Mouse (Mus musculus) adrenal gland, adult 18-20 months (tissue): ENCODE measurements around the gene Nlk. TPM values are rescaled to one million over a fixed set of nuclear protein-coding genes. Genes with fewer than 3 reads are reported as not detected.
"Not testable (repeated sequence)": the region's sequence is repeated elsewhere in the genome, so short reads cannot be mapped to it uniquely, and the experiment has no call there.

Source experiments
- DNase-seq, 2 experiments: peaks; one replicate each; pipeline ENCODE4 v3.0.0; 2021 to 2022; ENCODE audit warnings: low spot score in 2 of 2
- total RNA-seq, 2 experiments: library from RNA; stranded (reverse); gene quantifications; 1 replicate in 1 of 2; 2 replicates in 1 of 2; pipeline ENCODE4 v1.2.3; 2021

The Nlk gene
- total RNA-seq, 2 experiments from 2014 or later = 39.0 to 84.5 TPM

- DNase-seq = no peak
Observed at GRCm38 (mm10) chr11:78549491-78549987, 147.6 kb downstream of the Nlk start.

DNA sequence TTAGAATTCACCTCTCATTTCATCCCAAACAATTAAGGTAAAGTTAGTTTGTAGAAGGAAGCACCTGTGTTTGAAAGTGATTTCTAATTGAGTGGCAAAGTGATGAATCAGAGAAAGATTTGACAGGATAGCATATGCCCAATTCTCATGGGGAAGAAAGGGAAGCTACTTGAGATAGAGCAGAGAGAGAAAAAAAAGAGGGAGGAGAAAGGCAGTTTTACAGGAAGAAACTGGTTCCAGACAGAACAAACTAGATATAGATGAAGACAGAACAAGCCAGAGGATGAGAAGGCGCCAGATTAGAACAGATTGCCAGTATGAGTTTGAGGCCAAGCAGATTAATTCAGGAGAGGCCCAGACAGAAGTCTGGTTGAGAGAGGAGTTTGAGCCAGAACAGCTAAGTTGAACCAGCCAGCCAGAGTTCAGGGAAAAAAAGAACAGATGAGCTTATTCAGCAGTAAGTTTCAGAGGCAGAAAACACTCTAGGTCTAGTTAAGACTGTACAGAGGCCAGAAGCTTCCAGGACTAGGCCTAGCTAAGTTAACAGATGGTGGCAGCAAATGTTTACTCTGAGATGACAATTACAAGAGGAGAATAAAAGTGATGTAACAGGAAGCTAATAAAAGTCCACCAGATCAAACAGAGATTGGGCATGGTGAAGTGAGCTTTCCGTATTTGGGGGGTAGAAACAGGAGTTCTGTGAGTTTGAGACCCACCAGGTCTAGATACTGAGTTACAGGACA, 149.3 kb downstream of the Nlk start:
- DNase-seq = no peak

DNA sequence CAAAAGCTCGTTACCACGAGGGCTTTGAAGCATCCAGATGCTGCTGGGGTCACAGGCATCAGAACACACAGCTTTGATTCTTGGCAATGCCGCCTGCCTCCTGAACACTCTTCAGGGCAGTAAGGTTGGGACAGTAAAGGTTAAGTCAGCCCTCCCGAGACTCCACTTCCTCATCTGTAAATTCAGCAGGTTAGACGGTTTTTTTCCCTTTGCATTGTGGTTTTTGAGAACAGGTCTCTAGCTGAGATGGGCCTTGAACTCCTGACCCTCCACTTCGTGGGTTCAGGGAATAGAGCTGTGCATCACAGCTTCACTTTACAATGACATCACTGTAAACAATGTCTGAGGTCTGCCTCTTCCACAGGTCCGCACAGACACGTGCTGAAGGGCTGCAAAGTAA, 152.0 kb downstream of the Nlk start:
- no peak for DNase-seq

DNA sequence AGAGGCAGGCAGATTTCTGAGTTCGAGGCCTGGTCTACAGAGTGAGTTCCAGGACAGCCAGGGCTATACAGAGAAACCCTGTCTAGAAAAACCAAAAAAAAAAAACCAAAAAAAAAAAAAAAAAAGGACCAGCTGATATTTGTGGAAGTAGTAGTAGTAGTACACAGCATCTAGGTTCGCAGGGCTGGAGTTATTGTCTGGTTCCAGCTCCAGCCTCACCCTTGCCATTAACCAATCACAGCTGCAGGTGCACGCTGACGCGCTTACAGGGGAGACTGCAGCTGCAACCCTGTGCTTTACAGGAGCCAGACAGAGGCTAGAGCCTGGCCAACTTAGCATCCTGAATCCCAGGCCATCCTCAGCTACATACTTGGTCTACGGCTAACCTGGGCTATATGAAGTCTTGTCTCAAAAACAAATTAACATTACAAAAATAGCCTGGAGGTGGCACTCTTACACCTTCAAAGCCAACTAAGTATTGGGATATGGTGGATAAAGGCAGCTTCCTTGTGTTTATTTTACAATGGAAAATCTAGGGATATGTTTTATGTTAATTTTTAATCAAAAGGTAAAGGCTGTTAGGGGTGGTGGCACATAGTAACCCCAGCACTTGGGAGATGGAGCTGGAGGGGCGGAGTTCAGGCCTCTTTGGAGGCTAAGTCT, 152.6 kb downstream of the Nlk start:
- no peak for DNase-seq

GRCm38 (mm10) chr11:78540358-78540757, 156.8 kb downstream of the Nlk start:
- DNase-seq = no peak

DNA sequence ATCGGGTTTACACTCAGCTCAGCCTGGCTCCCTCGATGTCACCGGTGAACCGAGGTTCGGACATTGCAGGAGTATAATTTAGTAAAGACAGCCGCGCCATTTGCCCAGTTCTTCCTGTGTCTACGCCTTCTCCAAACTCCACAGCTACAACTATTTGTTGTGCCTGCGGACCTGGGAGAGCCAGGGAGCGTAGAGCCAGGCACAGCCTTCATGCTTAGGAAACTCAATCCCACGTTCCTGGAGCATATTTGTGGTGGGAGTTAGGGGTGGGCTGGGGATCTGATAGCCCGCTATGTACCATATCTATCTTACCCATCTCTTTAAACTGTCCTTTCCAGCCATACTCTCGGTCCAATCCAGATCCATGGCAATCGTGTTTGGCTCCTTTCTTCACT, 160.5 kb downstream of the Nlk start:
- DNase-seq = no peak

GRCm38 (mm10) chr11:78536080-78536689, 161.0 kb downstream of the Nlk start, which contains the start of the genes Tnfaip1 and Ift20:
Gene Tnfaip1, minus strand, starts transcription at chr11:78536332.
Gene Ift20, plus strand, starts transcription at chr11:78536361.
- peak; percentile 91 for DNase-seq

DNA sequence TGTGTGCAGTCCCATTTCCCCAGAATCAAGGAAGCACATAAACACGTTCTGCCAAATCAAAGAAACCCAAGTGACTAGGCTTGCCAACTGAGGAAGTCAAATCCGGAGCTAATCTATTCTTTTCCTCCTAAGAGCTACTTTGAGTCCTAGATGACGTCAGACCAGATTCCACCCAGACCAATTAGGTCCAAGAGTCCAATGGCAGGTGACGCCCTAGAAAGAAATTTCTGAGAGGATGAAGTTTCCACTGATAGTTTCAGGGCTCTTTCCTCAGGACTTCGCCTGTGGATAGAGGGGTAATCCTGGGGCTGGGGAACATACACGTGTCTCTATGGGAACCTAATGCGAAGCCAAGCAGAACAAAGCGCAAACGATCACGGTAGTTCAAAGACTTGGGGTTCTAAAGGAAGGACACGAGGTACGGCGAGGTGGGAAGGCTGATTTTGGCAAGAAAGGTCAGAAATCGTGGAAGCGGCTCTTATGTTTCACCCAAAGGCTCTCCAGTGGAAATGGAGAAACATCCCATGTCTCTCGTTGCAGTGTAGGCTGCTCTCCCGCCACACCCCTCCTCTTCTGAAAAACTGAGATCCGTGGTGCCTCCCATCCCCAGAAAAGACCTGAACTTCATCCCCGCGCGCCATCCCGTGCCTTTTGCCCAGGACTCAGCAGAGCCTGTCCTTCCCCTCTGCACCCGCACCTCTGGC, 161.6 kb downstream of the Nlk start:
- peak in 1 of 2 experiments; percentile 18 for DNase-seq

DNA sequence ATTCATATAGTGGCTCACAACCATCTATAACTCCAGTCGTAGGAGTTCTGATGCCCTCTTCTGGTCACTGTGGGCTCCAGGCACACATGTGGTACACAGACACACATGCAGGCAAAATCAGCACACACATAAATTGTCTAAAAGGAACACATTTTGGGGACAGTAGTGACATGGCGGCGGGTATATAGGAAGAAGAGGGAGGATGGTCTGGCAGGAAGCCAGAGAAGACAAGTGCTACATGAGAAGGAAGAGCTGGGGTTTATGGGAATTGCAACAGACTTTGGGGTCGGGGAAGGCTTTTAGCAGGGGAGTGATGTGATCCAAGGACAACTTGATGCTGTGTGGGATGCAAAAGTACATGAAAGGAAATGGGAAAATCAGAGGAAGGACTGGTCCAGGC, 162.7 kb downstream of the Nlk start:
- no peak for DNase-seq

GRCm38 (mm10) chr11:78531515-78531914, 165.7 kb downstream of the Nlk start:
- DNase-seq = not testable (repeated sequence)

DNA sequence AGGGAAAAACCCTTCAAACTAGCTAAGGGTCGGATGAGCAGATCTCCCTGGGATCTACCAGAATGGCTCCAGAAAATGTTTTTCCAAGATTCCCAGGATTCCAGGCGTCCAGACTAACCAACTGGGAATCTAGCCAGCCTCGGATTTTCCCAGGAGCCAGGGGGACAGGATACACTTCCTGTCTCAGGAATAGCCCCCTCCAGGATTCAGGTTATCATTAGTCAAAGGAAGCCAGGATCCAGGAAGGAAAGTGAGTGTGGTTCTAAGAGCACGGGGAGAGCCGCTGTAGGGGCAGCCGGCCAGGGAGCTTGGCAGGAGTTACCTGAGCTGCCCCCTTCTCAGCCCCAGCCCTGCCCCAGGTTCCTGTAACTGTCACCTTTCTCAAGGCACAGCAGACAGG, 166.1 kb downstream of the Nlk start:
- no peak for DNase-seq

- no peak for DNase-seq
Observed at GRCm38 (mm10) chr11:78530001-78530400, 167.2 kb downstream of the Nlk start.

DNA sequence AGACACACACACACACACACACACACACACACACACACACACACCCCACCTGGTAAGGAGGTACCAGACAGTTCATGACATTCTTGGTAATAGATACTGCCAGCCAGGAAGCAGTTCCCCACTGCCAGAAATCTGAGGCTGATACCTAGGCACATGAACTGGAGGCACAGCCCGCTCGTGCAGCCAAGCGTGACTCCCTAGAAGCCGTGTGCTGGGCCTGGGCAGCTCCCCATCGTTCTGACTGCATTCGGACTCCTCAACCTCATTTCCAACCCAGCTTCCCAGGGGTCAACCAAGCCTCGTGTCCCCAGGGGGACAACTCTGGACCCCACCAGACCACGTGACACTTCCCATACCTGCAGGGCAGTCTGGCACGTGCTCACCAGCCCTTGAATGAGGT, 168.5 kb downstream of the Nlk start:
- DNase-seq = no peak

DNA sequence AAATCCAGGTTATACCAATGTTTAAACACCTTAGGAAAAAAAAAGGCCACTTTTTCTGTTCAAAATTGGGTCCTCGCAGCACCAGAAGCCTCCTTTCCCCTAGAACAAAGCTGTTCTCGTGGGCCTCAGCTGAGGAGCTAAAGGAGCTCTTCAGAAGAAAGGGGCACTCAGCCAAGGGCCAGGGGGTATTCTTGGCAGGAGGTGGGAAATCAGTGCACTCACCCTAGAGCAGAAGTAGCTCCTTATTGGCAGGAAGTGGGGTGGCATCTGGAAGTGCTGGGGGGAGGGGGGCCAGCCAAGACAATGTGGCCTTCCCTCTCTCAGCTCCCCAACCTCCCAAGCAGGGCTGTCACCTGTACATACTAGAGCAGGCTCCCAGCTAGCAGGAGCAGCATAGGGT, 172.3 kb downstream of the Nlk start:
- no peak for DNase-seq

GRCm38 (mm10) chr11:78523241-78523955, 173.8 kb downstream of the Nlk start:
- DNase-seq = no peak

- no peak for DNase-seq
Observed at GRCm38 (mm10) chr11:78522481-78522997, 174.6 kb downstream of the Nlk start.

- no peak for DNase-seq
Observed at GRCm38 (mm10) chr11:78521880-78522279, 175.3 kb downstream of the Nlk start.

DNA sequence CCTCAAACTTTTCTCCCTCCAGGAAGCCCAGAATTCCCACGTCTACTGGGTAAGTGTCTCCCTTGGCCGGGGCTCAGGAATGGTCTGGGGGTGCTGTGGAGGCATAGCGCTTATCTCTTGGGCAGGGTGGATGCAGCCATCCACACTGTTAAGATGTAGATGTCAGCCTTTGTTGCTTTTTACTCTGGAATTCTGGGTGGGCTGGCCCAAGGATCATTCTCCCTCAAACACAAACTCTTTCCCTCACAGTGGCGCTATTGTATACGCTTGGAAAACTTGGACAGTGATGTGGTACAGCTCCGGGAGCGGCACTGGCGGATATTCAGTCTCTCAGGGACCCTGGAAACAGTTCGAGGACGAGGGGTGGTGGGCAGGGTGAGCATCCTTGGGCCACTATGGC, 178.2 kb downstream of the Nlk start:
- DNase-seq = no peak
